Mouse (Mus musculus) ES-CJ7 (cell line): Measurements from ENCODE around the gene Cxcl17.
"Not testable (repeated sequence)": the region's sequence is repeated elsewhere in the genome, so short reads cannot be mapped to it uniquely, and the experiment has no call there.

Source experiments
- DNase-seq: peaks from one replicate; pipeline ENCODE4 v3.0.0; 2011; ENCODE audit warnings: low read depth, low spot score

Gene Cxcl17

GRCm38 (mm10) chr7:25412833-25413441, at the start of gene Cxcl17:
Gene Cxcl17, minus strand, starts transcription at chr7:25412886.
- DNase-seq, result peak; percentile 46

GRCm38 (mm10) chr7:25462033-25462337, 49.3 kb upstream of the Cxcl17 start:
- not testable (repeated sequence) for DNase-seq

DNA sequence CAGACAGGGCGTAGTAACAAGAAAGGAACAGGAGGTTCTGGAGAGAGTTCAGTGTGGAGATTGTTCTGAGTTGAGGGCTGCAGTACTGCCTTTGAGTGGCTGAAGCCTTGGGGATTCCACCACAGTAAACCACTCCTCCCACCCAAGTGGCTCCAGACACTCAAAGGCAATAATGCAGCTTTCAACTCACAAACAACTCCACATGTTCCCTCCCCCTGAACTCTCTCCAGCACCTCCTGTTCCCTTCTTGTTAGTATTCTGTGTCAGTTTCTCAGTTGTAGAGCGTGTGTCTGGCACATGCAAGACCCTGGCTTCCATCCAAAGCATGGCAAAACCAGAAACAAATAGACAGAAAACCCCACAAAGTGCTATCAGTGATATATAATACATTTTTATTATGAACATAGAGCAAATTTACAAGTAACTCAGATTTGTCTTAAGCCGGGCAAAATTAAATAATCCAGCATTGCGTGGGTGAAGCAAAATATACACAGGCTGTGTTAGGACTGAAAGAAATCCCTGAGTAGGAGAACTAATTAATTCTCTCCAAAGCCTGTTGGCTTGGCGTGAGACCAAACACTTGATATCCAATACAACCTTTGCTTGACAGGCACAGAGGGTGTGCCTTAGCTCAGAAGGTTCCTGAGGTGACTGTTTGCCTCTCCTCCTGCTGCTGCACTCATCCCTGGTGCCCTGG, 48.8 kb upstream of the Cxcl17 start:
- not testable (repeated sequence) for DNase-seq

DNA sequence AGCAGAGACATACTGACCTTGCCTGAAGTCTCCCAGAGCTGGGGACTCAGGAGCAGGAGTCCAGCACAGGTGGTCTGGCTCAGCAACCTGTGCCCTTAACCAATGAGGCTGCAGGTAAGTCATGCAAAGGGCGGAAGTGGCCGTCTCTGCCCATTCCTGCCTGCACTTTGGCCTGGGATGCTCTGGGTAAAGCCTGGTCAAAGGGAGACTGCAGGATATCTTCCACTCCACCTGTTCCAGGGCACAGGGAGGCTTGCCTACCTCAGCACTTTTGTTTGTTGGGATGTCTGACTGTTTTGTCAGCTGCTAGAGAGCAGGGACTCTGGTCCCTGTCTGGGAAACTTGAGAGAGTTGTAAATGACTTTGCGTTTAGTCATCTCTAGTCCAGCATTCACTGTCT, 39.4 kb upstream of the Cxcl17 start:
- DNase-seq, result no peak

DNA sequence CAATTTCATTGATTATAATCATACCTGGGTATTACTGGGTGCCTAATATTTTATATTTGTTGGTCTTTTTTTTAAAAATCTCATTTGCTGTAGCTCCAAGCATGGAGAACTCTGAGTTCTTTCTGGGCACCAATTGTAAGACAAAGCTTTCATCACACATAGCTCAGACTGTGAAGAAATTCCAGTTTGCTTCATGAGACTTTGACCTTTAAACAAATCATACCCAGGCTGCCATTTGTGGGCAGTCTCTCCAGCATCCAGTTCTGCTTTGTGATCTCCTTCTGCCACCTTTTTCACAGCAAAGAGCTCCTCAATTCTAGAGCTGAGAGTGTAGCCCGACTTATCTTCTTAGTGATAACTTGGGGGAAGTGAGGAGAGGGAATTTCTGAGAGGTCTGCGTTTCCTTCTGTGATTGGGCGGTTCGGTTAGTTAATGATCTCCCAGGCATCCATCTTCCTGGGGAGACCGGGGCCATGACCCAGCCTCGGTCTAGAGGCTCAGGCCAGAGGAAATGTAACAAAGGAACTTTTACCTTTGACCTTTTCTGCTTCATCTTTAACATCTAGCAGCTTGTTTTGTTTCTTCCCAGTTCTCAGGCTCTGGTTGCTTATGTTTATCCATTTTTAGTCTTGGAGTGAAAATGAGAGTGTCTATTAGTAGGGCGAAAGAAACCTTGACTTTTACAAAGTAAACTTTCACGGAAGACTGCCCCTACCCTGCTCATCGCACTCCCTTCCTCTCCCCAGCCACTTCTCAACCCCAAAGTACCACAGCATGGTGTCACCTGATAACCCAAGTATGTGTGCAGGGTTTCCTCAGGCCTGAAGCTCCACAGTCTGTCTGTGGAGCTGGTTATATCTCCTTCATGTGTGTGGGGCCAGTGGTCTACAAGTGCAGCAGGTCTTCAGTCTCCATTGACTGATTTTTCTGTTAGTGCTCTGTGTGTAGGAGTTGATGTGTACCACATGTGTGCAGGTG, 37.5 kb upstream of the Cxcl17 start:
- no peak for DNase-seq

DNA sequence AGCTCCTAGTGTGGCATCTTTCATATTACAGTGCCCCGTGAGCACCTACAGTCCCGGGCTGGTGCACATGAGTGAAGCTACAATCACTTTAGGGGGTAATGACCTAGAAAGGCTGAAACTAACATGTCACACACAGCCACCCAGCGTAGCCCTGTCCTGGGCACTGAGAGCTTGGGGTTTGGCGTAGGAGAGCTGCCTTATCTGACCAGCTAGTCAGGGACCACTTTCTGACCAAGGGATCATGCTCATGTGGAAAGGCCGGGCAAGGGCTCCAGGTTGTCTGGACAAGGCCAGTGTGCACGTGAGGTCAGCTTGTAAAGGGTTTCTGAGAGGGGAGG, 28.1 kb upstream of the Cxcl17 start:
- no peak for DNase-seq

DNA sequence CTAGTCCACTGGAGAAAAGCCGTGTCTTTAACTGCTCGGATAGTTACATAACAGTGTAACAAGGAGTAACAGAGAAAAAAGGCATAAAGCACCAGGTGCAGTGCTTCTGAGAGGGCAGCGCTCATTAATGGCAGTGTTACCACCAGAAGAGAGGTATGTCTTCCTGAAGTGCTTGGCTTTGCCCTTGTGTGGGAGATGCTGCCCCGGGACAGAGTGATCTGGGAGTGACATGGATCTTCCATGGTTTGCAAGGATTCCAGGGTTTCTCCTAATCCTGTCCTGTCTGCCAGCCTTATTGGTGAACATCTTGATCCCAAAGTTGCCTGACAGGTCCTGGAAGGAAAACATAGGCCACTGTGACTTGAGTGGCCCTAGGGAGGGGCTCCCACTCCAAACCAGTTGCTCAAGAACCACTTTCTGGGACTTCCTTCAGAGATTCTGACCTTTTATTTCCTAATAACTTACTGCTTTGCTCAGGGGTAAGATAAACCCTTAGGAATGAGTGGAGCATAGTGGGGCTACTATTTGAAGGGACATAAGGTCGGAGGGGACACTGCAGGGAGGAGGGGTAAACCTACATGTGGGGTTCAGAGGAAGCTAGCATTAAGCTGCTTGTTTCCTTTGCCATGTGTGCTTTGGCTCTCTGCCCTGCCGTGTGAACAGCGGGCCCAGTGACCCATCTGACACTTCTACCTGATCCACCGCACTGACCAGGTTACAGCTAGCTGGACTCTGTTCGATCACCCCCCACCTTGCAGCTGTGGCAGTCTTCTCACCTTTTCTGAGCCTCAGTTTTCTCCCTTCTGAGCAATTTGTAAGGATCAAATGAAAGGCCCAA, 27.5 kb upstream of the Cxcl17 start:
- DNase-seq, result no peak

DNA sequence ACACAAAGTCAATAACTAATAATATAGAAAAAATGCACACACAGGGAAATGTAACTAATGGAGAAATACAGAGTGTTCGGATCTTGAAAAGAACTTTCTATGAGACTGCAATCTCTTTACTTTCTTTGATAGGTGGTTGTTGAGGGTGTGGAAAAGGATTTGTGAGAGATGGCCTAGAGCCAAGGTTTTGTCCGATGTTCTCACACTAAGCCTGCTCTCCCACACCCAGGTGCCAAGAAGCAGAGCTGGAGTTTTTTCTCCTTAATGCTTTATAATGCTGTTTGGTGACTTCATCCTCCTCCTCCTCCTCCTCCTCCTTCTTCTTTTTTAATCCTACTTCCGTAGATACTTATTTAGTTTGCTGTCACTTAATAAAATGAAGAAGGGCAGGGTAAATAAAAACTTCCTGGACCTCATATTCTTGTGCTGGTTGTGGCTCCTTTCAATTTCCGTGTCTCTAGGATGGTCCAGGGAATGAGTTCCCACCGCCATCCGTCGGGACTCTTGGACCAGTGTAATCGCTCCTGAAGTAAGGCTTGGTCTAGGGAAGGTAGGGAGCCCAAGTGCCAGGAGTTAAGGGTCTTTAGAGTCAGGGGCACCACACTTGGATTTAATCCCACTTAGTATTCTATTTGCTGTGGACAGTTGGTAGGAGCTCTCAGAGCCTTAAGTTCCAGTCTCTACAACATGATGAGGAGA, 26.6 kb upstream of the Cxcl17 start:
- DNase-seq, result no peak

DNA sequence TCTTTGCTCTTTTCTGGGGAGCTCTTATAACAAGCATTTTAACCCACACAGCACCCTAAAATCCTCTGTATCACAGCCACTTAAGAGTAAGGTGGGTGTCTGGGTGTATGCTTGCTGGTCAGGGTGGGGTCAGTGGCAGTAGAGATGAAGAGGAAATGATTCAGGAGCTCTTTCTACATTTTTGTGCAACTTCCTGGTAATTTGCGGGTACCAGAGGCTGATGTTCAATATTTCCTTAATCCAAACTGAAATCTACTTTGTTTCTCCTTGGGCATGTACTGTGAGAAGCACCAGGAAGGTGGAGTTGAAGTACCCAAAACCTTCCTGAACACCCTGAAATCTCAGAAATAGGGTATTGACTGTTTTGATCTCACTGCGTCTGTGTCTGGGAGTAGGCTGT, 24.0 kb upstream of the Cxcl17 start:
- DNase-seq, result no peak

GRCm38 (mm10) chr7:25436226-25436625, 23.5 kb upstream of the Cxcl17 start:
- DNase-seq, result peak; percentile 85

- no peak for DNase-seq
These were observed 22.8 kb upstream of the Cxcl17 start for GRCm38 (mm10) chr7:25435546-25435851.

GRCm38 (mm10) chr7:25434654-25435545, 22.2 kb upstream of the Cxcl17 start:
- DNase-seq, result no peak

DNA sequence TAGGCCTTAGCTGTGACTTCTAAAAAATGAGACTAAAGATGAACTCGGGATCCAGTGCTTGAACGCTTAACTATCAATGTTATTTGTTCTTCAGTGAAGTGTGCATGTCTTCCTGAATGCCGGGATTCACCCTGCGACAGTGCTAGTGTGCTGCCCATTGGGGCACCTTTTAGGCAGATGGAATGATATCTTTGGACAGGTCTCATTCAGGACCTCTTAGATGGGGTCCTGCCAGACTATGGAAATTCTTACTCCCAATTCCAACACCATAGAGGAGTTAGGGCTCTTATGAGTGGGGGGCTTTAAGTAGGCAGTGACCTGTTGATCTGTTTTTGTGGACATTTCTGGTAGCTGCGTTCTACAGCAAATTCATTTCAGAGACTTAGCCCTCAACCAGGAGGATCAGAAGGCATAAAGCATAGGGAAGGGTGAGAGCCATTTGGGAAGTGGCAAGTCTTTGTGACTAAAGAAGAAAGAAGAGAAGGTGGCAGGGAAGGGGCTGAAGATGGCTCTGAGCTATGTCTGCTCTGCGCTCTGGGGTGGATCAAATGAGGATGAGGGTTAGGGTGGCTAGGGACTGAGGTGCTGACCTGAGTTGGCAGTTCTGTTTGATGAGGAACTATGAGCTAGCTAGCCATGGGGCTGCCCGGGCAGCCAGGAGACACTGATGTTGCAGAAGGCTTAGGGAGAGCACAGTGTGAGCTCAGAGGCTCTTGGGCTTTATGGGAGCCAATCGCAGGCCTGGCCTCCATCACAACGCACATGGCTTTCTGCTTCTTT, 21.3 kb upstream of the Cxcl17 start:
- DNase-seq, result no peak

DNA sequence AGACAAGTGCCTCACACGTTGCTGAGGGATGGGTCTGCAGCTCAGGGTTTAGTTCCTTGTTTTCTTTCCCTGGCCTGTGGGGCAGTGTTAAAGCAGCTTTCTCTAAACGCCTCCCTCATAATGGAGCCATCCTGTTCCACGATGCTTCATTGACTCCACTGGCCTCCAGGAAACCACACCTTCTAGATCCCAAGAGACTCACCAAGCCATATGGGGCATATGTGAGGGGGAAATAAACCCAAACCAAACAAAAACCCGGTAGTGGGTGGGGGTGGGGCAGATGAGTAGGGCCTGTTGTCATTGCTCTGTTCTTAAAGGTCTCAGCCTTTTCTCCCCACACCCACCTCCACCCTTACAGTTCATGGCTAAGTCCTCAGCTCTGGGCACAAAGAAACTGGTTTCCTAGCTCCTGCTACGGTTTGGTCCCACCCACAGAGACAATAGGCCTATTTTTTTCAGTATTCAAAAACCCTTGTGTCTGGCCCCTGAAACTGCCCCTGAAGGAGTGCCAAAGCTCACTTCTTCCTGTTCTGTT, 20.4 kb upstream of the Cxcl17 start:
- peak; percentile 100 for DNase-seq

GRCm38 (mm10) chr7:25432381-25432780, 19.7 kb upstream of the Cxcl17 start:
- DNase-seq, result no peak

DNA sequence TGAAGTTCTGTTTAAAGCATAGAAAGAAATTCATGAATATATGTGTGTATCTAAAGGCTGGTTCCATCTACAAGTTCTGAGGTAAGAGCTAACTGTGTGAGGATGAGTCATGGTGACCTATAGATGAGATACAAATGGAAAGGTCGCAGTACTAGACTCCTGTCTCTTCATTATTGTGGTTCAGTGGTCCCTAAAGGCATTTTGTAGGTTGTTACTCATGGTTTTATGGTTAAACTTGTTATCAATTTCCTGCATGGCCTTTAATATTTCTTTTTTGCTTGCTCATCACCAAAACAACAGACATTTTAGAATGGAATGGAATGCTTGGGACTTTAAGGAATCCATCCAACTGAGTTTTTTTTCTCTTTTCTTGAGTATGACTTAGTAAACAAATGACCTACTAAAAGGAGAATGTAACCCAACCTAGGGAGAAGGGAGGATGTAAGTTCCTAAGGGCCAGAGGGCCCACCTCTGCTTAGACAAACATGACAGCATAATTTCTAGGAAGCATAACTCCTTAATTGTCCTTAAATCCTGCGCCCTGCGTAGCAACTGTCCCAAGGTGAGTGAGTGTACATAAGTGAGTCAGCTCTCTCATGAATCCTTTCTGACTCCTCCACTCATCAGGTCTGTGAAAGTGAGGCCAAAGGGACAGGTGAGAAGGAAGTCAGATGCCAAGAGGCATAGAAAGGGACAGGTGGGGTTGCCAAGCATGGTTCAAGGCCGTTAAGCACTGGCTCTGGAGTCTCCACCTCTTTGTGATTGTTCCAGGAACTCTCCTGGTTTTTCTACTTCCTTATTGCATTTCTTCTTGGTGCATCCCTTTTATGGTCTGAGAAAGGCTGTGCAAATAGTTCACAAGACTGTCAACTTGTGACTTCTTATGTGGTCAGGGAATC, 17.4 kb upstream of the Cxcl17 start:
- no peak for DNase-seq

DNA sequence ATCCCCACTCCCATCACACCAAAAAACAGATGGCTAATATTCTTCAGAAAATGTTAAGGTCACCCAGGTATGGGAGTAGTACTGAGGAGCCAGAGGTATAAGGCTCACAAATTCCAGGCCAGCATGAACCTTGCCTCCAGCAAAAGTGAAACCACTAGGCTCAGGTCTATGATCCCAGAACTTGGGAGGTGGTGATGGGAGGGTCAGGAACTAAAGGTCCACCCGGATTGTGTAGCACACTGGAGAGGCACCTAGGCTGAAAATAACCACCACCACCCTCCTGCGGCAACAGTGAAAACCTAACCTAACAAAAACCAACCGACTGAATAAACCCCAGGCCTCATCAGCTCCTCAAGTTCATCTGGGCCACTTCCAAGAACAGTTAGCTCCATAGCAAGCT, 15.6 kb upstream of the Cxcl17 start:
- DNase-seq, result no peak

- DNase-seq, result no peak
These were observed 14.5 kb upstream of the Cxcl17 start for GRCm38 (mm10) chr7:25427144-25427543.
